In genomic region chr4:63310247-63310855, GRCm38 (mm10) we compare ENCODE assay signal across 12 mouse cellular contexts. TPM values are rescaled to one million over a fixed set of nuclear protein-coding genes. Genes with fewer than 3 reads are reported as not detected.
DNase-seq lines count a peak whose midpoint lies in the region; TF ChIP-seq lines count a peak whose summit lies in the region.
"Had no signal": no experiment of that assay in that cellular context is flagged by ENCODE, and none has a peak within 500 bp of the region (broad histone marks: within the 10 kb centered on the region; RNA-seq: fewer than 3 reads in every experiment).

No protein-coding gene starts in this region.

- WGBS in heart, embryonic 10.5 days, result 28% methylated on average over 10 of the region's 10 CpGs

- peak; percentile 52 to 54 for DNase-seq in cerebellum, postnatal 25 days
- no peak for DNase-seq in cerebellum, adult 9-11 months
- DNase-seq in brain, embryonic 14.5 days (ENCODE audit: low read depth), result peak; percentile 8
- peak; percentile 92 for DNase-seq in heart, embryonic 10.5 days (ENCODE audit: low spot score)
- peak; percentile 75 for DNase-seq in lung, postnatal 10 days
- DNase-seq in spleen, adult 12 weeks (ENCODE audit: low spot score), result no peak
- DNase-seq in B cell, adult 2 months, result no peak
- DNase-seq in right cerebral cortex, postnatal 36 days (ENCODE audit: low spot score in 2 of 2), result no peak

- TF ChIP-seq POLR2A in brain, embryonic 14.5 days (IDR thresholded peaks at IDR 0.05; ENCODE audit: borderline replicate concordance, extremely low read depth, insufficient read depth, insufficient read length, poor library complexity, severe bottlenecking), result no peak

- H3K4me1 ChIP-seq in heart, embryonic 10.5 days, result peaks cover 36% of the 10 kb centered on the region
- H3K4me1 ChIP-seq: lung, embryonic 15.5 days had no signal

- H3K9me3 ChIP-seq in heart, embryonic 10.5 days, result no peaks in the 10 kb centered on the region
- H3K9me3 ChIP-seq: lung, embryonic 15.5 days had no signal

- no peaks in the 10 kb centered on the region for H3K36me3 ChIP-seq in heart, embryonic 10.5 days

- TF ChIP-seq CTCF in brain, embryonic 14.5 days (IDR thresholded peaks at IDR 0.05; ENCODE audit: borderline replicate concordance, extremely low read depth, insufficient read depth, insufficient read length), result no peak

- no peak overlapping the region for H3K4me3 ChIP-seq in heart, embryonic 10.5 days
- H3K4me3 ChIP-seq: lung, embryonic 15.5 days had no signal

- peaks cover 29% of the 10 kb centered on the region for H3K27me3 ChIP-seq in heart, embryonic 10.5 days (ENCODE audit: insufficient read depth, poor library complexity, severe bottlenecking)
- H3K27me3 ChIP-seq: lung, embryonic 15.5 days had no signal

- peak overlapping the region; percentile 78 for H3K27ac ChIP-seq in heart, embryonic 10.5 days
- H3K27ac ChIP-seq: lung, embryonic 15.5 days; stomach, postnatal 0 days had no signal

RNA-seq across cellular contexts. Expression of gene Orm1, which starts 34.0 kb away (rescaled TPM):
- polyA plus RNA-seq in brain, embryonic 14.5 days (2012; rRNA removed), result not detected in 2 replicates
- polyA plus RNA-seq in heart, embryonic 10.5 days (2016; fragmentation: Nextera tagmentation; extraction: Ambion mirVana), result not detected in 2 replicates
- polyA plus RNA-seq: intestine, postnatal 0 days; limb, embryonic 11.5 days; lung, embryonic 15.5 days had no signal

RNA-seq across cellular contexts. Expression of gene Orm3, which starts 45.6 kb away (rescaled TPM):
- polyA plus RNA-seq in brain, embryonic 14.5 days (2012; rRNA removed), result not detected in 2 replicates
- not detected in 2 replicates for polyA plus RNA-seq in heart, embryonic 10.5 days (2016; fragmentation: Nextera tagmentation; extraction: Ambion mirVana)
- polyA plus RNA-seq: intestine, postnatal 0 days; limb, embryonic 11.5 days; lung, embryonic 15.5 days; stomach, postnatal 0 days had no signal

RNA-seq across cellular contexts. Expression of gene Orm2, which starts 51.9 kb away (rescaled TPM):
- not detected in 2 replicates for polyA plus RNA-seq in brain, embryonic 14.5 days (2012; rRNA removed)
- polyA plus RNA-seq in heart, embryonic 10.5 days (2016; fragmentation: Nextera tagmentation; extraction: Ambion mirVana), result not detected in 2 replicates
- polyA plus RNA-seq: intestine, postnatal 0 days; limb, embryonic 11.5 days; lung, embryonic 15.5 days; stomach, postnatal 0 days had no signal

Comparison
In these comparisons a context has a peak if more than half of its experiments do, and no peak if none do; other contexts are left out.
1. DNase-seq: peak in cerebellum, postnatal 25 days (2 of 2), brain, embryonic 14.5 days (single experiment), heart, embryonic 10.5 days (single experiment) and lung, postnatal 10 days (single experiment); none in cerebellum, adult 9-11 months (single experiment), spleen, adult 12 weeks (single experiment), B cell, adult 2 months (0 of 2) and right cerebral cortex, postnatal 36 days (0 of 2).